Mouse (Mus musculus) kidney, postnatal 0 days (tissue): ENCODE results near the gene Sirt5. TPM values are rescaled to one million over a fixed set of nuclear protein-coding genes. Genes with fewer than 3 reads are reported as not detected.

Experiments
- ATAC-seq: fragments of 200-750 bp; cut with Nextera tagmentation; replicated peaks from 2 replicates; pipeline ENCODE4 v1.8.0; 2017; ENCODE audit warnings: low read depth, moderate number of reproducible peaks, moderate TSS enrichment, moderate library complexity; ENCODE audit not compliant: low FRiP score
- DNase-seq: peaks from one replicate; pipeline ENCODE4 v3.0.0-alpha.2; 2016; ENCODE audit warnings: low spot score
- H3K27ac ChIP-seq: fragments of 300-500 bp; sonication (generic); 2 replicates; pipeline ENCODE4 v1.5.1; 2014; ENCODE audit warnings: mild to moderate bottlenecking
- H3K27me3 ChIP-seq: fragments of 300-500 bp; sonication (generic); 2 replicates; pipeline ENCODE4 v1.6.1; 2014; ENCODE audit warnings: low read length, mixed read lengths; ENCODE audit not compliant: insufficient read depth
- H3K36me3 ChIP-seq: fragments of 300-500 bp; sonication (generic); 2 replicates; pipeline ENCODE4 v1.6.1; 2014; ENCODE audit warnings: low read length, mixed read lengths; ENCODE audit not compliant: insufficient read depth
- H3K4me1 ChIP-seq: fragments of 300-500 bp; sonication (generic); replicated peaks from 2 replicates; pipeline ENCODE4 v1.6.1; 2014; ENCODE audit warnings: antibody characterized with exemption, low read length, mixed read lengths; ENCODE audit not compliant: insufficient read depth
- H3K4me2 ChIP-seq: fragments of 300-500 bp; sonication (generic); 2 replicates; pipeline ENCODE4 v1.6.1; 2014; ENCODE audit warnings: mild to moderate bottlenecking, low read length, moderate library complexity, mixed read lengths
- H3K4me3 ChIP-seq: fragments of 300-500 bp; sonication (generic); replicated peaks from 2 replicates; pipeline ENCODE4 v1.5.1; 2014; ENCODE audit warnings: low read depth, low read length
- H3K9ac ChIP-seq: fragments of 300-500 bp; sonication (generic); 2 replicates; pipeline ENCODE4 v1.6.1; 2014; ENCODE audit warnings: low read depth, low read length
- H3K9me3 ChIP-seq: fragments of 300-500 bp; sonication (generic); replicated peaks from 2 replicates; pipeline ENCODE4 v1.6.1; 2016; ENCODE audit warnings: low read length, inconsistent platforms, mixed read lengths
- CTCF ChIP-seq: IDR thresholded peaks from 2 replicates; pipeline ENCODE4 v1.5.1; 2016; ENCODE audit warnings: antibody characterized with exemption, low read depth, mild to moderate bottlenecking, moderate library complexity
- WGBS: fragments of 180-500 bp; shearing (Covaris S2); extraction: QIAGEN DNeasy Blood & Tissue Kit; methylation state at CpG from one replicate; pipeline ENCODE4 v1.1.7; 2014; 5-methylcytosine and 5-hydroxymethylcytosine counted together
- polyA plus RNA-seq: library from polyadenylated mRNA; unstranded; fragments of >200 nt; fragmentation: Nextera tagmentation; extraction: Ambion mirVana; gene quantifications from 2 replicates; pipeline ENCODE4 v1.2.1, GENCODE M21; 2015

Sirt5 gene
- polyA plus RNA-seq, 1 experiment from 2014 or later = 22.6 TPM

- 41% methylated on average over 7 of the region's 7 CpGs for WGBS
- H3K27me3 ChIP-seq = no peaks in the 10 kb centered on the region
- H3K9me3 ChIP-seq = no peaks in the 10 kb centered on the region
- H3K4me3 ChIP-seq = no peak overlapping the region
- H3K4me1 ChIP-seq = no peaks in the 10 kb centered on the region
- H3K9ac ChIP-seq = no peak overlapping the region
- peak; percentile 42 for DNase-seq
- H3K36me3 ChIP-seq = no peaks in the 10 kb centered on the region
- no peak overlapping the region for H3K4me2 ChIP-seq
- peak; percentile 48 for TF ChIP-seq CTCF
- no peak overlapping the region for H3K27ac ChIP-seq
- no peak for ATAC-seq
These were observed 32.7 kb upstream of the Sirt5 start for GRCm38 (mm10) chr13:43332591-43332990.

DNA sequence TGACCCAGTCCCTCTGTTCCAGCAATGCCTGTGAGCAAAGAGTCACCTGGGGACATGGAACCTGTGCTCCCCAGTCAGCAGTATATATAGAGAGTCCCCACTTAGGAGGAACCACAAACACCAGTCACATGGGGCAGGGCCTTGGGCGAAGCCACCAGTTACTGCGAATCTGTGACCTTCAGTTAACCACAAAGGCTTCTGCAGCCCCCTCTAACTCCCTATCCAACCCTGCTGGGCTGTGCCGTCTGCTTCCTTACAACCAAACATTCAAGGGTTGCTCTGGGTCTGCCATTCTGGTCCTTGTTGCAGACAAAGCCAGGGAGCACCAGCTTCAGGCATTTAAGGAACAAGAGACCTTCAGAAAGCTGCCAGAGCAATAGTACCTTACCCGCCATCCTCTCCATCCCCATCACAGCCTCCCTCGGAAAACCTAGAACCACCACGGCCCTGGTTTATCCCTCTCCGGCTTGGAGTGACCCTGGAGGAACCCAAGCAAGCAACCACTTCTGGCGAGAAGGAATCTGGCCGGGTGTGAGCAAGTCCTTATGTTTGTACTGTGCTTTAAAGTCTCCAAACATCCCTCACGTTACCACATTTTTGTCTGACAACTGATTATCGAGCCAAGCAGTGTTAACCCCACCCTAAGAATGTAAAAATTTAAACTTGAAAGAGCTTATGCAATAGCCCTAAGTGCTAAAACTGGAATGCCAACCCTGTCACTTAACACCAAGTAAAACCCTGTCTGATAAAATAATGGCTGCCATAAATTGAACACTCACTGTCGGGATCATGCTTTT is 28.7 kb upstream of the Sirt5 start:
- no peaks in the 10 kb centered on the region for H3K9me3 ChIP-seq
- ATAC-seq (no peak), DNase-seq (peak; percentile 67)
- WGBS = 39% methylated on average over 12 of the region's 12 CpGs
- H3K4me1 ChIP-seq = no peaks in the 10 kb centered on the region
- TF ChIP-seq CTCF = no peak
- H3K27ac ChIP-seq = 0 out of 2 replicates have a peak overlapping the region, but pooled peaks have one; percentile 1
- no peaks in the 10 kb centered on the region for H3K36me3 ChIP-seq
- no peaks in the 10 kb centered on the region for H3K27me3 ChIP-seq
- no peak overlapping the region for H3K4me3 ChIP-seq
- H3K4me2 ChIP-seq = no peak overlapping the region
- H3K9ac ChIP-seq = 0 out of 2 replicates have a peak overlapping the region, but pooled peaks have one; percentile 2

- Histone ChIP-seq H3K36me3 (no peaks in the 10 kb centered on the region), H3K9ac (no peak overlapping the region), H3K27ac (no peak overlapping the region), H3K4me3 (no peak overlapping the region), H3K27me3 (no peaks in the 10 kb centered on the region), H3K9me3 (no peaks in the 10 kb centered on the region), H3K4me1 (no peaks in the 10 kb centered on the region), H3K4me2 (no peak overlapping the region)
- DNase-seq (no peak), ATAC-seq (no peak)
- no peak for TF ChIP-seq CTCF
- WGBS = 86% methylated on average over 8 of the region's 8 CpGs
These were observed 27.3 kb upstream of the Sirt5 start for GRCm38 (mm10) chr13:43338001-43338400.

- ATAC-seq (no peak), DNase-seq (peak; percentile 34)
- no peak for TF ChIP-seq CTCF
- no peaks in the 10 kb centered on the region for H3K36me3 ChIP-seq
- H3K4me2 ChIP-seq = no peak overlapping the region
- H3K4me3 ChIP-seq = no peak overlapping the region
- H3K9ac ChIP-seq = no peak overlapping the region
- H3K4me1 ChIP-seq = no peaks in the 10 kb centered on the region
- no peaks in the 10 kb centered on the region for H3K9me3 ChIP-seq
- no peak overlapping the region for H3K27ac ChIP-seq
- H3K27me3 ChIP-seq = no peaks in the 10 kb centered on the region
- 65% methylated on average over 4 of the region's 4 CpGs for WGBS
These were observed 26.7 kb upstream of the Sirt5 start for GRCm38 (mm10) chr13:43338632-43339031.

DNA sequence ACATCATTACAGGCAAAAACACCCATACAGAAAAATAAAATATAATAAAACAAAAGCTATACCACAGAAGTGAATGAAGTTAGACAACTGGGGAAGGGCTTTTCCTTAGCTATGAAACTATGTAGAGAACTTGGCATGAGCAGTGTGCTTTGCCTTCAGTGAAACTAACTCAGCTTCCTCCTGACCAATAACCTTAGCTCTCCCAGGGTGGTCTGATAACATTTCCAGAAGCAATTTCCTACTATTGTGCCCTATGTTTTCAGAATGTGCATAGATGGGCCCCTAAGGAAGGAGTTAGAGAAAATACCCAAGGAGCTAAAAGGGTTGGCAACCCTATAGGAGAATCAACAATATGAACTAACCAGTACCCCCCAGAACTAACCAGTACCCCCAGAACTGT is 18.5 kb upstream of the Sirt5 start:
- Histone ChIP-seq H3K4me3 (no peak overlapping the region), H3K4me1 (no peaks in the 10 kb centered on the region), H3K9ac (no peak overlapping the region), H3K4me2 (no peak overlapping the region), H3K27me3 (no peaks in the 10 kb centered on the region), H3K27ac (no peak overlapping the region), H3K9me3 (no peaks in the 10 kb centered on the region), H3K36me3 (no peaks in the 10 kb centered on the region)
- ATAC-seq (no peak), DNase-seq (no peak)
- no peak for TF ChIP-seq CTCF

GRCm38 (mm10) chr13:43349376-43349775 is 15.9 kb upstream of the Sirt5 start:
- H3K27me3 ChIP-seq = no peaks in the 10 kb centered on the region
- no peaks in the 10 kb centered on the region for H3K4me1 ChIP-seq
- H3K4me3 ChIP-seq = no peak overlapping the region
- H3K9me3 ChIP-seq = no peaks in the 10 kb centered on the region
- no peak for ATAC-seq
- no peak overlapping the region for H3K9ac ChIP-seq
- WGBS = 81% methylated on average over 8 of the region's 8 CpGs
- no peak overlapping the region for H3K27ac ChIP-seq
- H3K36me3 ChIP-seq = no peaks in the 10 kb centered on the region
- no peak for DNase-seq
- no peak overlapping the region for H3K4me2 ChIP-seq
- TF ChIP-seq CTCF = no peak
